Mouse (Mus musculus): ENCODE measurements around the gene Gm49333.

- TF ChIP-seq POLR2A (IDR thresholded peaks at IDR 0.05; ENCODE audit: extremely low read depth, insufficient read depth, low read length) (no peak), CTCF (IDR thresholded peaks at IDR 0.05; ENCODE audit: low read depth, low read length) (no peak)
Observed at GRCm38 (mm10) chr16:20670291-20670690, 58.9 kb downstream of the Gm49333 start.
